Mouse (Mus musculus): Measurements from ENCODE around the gene Snapc5. TPM values are rescaled to one million over a fixed set of nuclear protein-coding genes. Genes with fewer than 3 reads are reported as not detected.

Gene Snapc5
- total RNA-seq, 1 experiment from 2014 or later = 44.9 TPM

GRCm38 (mm10) chr9:64232257-64232957 lies 53.3 kb downstream of the Snapc5 start:
- ATAC-seq (replicated peaks; ENCODE audit: low read depth, poor library complexity, severe bottlenecking) = no peak

Other genes with a start within 250 kb of the Snapc5 start
- gene Smad6, start 157.2 kb upstream of the Snapc5 start, total RNA-seq (2017) = 0.69 and 1.2 TPM in 2 replicates
- gene Lctl, start 62.1 kb upstream of the Snapc5 start, total RNA-seq (2017) = 0.18 TPM in 1 of 2 replicates, not detected in the other
- 136 and 138 TPM in 2 replicates for gene Zwilch, start 6.2 kb upstream of the Snapc5 start, total RNA-seq (2017)
- gene Rpl4, start 5.9 kb upstream of the Snapc5 start, total RNA-seq (2017) = 3,431 and 3,472 TPM in 2 replicates
- gene Uchl4, start 55.9 kb downstream of the Snapc5 start, total RNA-seq (2017) = 0.46 and 2.0 TPM in 2 replicates
- 31.0 and 45.5 TPM in 2 replicates for gene Map2k1, start 74.4 kb downstream of the Snapc5 start, total RNA-seq (2017)
- gene Tipin, start 102.3 kb downstream of the Snapc5 start, total RNA-seq (2017) = 302 and 344 TPM in 2 replicates
- gene Dis3l, start 162.0 kb downstream of the Snapc5 start, total RNA-seq (2017) = 15.3 and 22.0 TPM in 2 replicates
- 0.23 and 0.53 TPM in 2 replicates for gene Megf11, start 206.4 kb downstream of the Snapc5 start, total RNA-seq (2017)